9 mouse cellular contexts compared by ENCODE assay signal in the genomic region with DNA sequence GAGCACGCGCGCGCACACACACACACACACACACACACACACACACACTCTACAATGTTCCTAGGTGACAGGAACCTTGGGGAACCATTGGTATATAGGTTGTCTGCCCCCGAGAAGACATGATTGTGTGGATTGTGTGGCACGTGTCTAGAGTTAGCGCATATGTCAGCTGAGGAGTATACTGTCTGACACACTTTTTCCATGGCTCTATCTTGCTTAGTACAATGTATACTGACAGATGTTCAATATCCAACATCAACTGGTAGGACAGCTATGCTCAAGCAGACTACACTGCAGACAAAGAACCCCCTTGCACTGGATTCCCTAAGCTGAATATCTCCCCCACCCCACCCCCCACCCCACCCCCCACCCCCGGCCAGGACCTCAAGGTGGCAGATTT.
DNase-seq lines count a peak whose midpoint lies in the region; ATAC-seq and TF ChIP-seq lines count a peak whose summit lies in the region.
"Had no signal": no experiment of that assay in that cellular context is flagged by ENCODE, and none has a peak within 500 bp of the region (broad histone marks: within the 10 kb centered on the region; RNA-seq: fewer than 3 reads in every experiment).

No protein-coding gene starts in this region.

- H3K4me2 ChIP-seq in forebrain, embryonic 11.5 days (ENCODE audit: low read depth, low read length, severe bottlenecking): no peak overlapping the region
- no peak overlapping the region for H3K4me2 ChIP-seq in forebrain, embryonic 12.5 days
- H3K4me2 ChIP-seq in kidney, postnatal 0 days (ENCODE audit: low read length): no peak overlapping the region
- H3K4me2 ChIP-seq in embryonic facial prominence, embryonic 13.5 days: no peak overlapping the region
- no peak overlapping the region for H3K4me2 ChIP-seq in limb, embryonic 14.5 days (replicated peaks; ENCODE audit: low read depth, low read length, severe bottlenecking)

- 0 out of 2 replicates have a peak overlapping the region, but pooled peaks have one; percentile 34 for H3K27ac ChIP-seq in forebrain, embryonic 11.5 days (ENCODE audit: low read depth, low read length)
- no peak overlapping the region for H3K27ac ChIP-seq in forebrain, embryonic 12.5 days
- H3K27ac ChIP-seq in kidney, postnatal 0 days: peak overlapping the region; percentile 81
- H3K27ac ChIP-seq in embryonic facial prominence, embryonic 13.5 days: peak overlapping the region; percentile 96
- peak overlapping the region; percentile 93 for H3K27ac ChIP-seq in limb, embryonic 14.5 days (replicated peaks; ENCODE audit: low read depth, low read length)

- 93% methylated on average over 8 of the region's 8 CpGs for WGBS in forebrain, embryonic 11.5 days
- 96% methylated on average over 8 of the region's 8 CpGs for WGBS in forebrain, embryonic 12.5 days
- WGBS in kidney, postnatal 0 days: 88% methylated on average over 8 of the region's 8 CpGs
- WGBS in embryonic facial prominence, embryonic 13.5 days: 93% methylated on average over 8 of the region's 8 CpGs
- WGBS in limb, embryonic 14.5 days: 88% methylated on average over 8 of the region's 8 CpGs

- DNase-seq in forebrain, embryonic 11.5 days (ENCODE audit: low spot score): no peak
- DNase-seq in kidney, postnatal 0 days (ENCODE audit: low spot score): no peak
- DNase-seq in kidney, adult 9 months: no peak
- no peak for DNase-seq in limb, embryonic 14.5 days (ENCODE audit: low spot score)
- no peak for DNase-seq in gastrocnemius, postnatal 4 days (ENCODE audit: low spot score in 2 of 2)
- no peak for DNase-seq in cerebellum, postnatal 4 days (ENCODE audit: low spot score in 2 of 2)

- H3K4me1 ChIP-seq in forebrain, embryonic 11.5 days (replicated peaks; ENCODE audit: control insufficient read depth, insufficient read depth, low read length): peaks cover 14% of the 10 kb centered on the region
- H3K4me1 ChIP-seq in forebrain, embryonic 12.5 days: peaks cover 26% of the 10 kb centered on the region
- H3K4me1 ChIP-seq in kidney, postnatal 0 days (replicated peaks; ENCODE audit: insufficient read depth, low read length): peaks cover 29% of the 10 kb centered on the region
- peaks cover 55% of the 10 kb centered on the region for H3K4me1 ChIP-seq in embryonic facial prominence, embryonic 13.5 days
- peaks cover 52% of the 10 kb centered on the region for H3K4me1 ChIP-seq in limb, embryonic 14.5 days (ENCODE audit: control insufficient read depth, insufficient read depth, low read length)

- TF ChIP-seq POLR2A in limb, embryonic 14.5 days (IDR thresholded peaks at IDR 0.05; ENCODE audit: borderline replicate concordance, extremely low read depth, insufficient read depth, insufficient read length): no peak

- H3K9me3 ChIP-seq in forebrain, embryonic 11.5 days (ENCODE audit: control insufficient read depth, low read length): no peaks in the 10 kb centered on the region; the same call in 1 of the 2 replicates
- H3K9me3 ChIP-seq in forebrain, embryonic 12.5 days: peaks cover 7% of the 10 kb centered on the region
- H3K9me3 ChIP-seq in kidney, postnatal 0 days (replicated peaks; ENCODE audit: low read length): no peaks in the 10 kb centered on the region
- peaks cover 2% of the 10 kb centered on the region; the same call in 1 of the 2 replicates for H3K9me3 ChIP-seq in embryonic facial prominence, embryonic 13.5 days
- H3K9me3 ChIP-seq in limb, embryonic 14.5 days (ENCODE audit: control insufficient read depth, low read length): peaks cover 2% of the 10 kb centered on the region; the same call in 1 of the 2 replicates

- TF ChIP-seq CTCF in kidney, postnatal 0 days (IDR thresholded peaks at IDR 0.05; ENCODE audit: low read depth): no peak

- H3K9ac ChIP-seq in forebrain, embryonic 11.5 days (ENCODE audit: low read length): no peak overlapping the region
- no peak overlapping the region for H3K9ac ChIP-seq in forebrain, embryonic 12.5 days
- no peak overlapping the region for H3K9ac ChIP-seq in kidney, postnatal 0 days (ENCODE audit: low read depth, low read length)
- no peak overlapping the region for H3K9ac ChIP-seq in embryonic facial prominence, embryonic 13.5 days
- H3K9ac ChIP-seq in limb, embryonic 14.5 days (ENCODE audit: low read depth, low read length, severe bottlenecking): no peak overlapping the region

- 0 out of 2 replicates have a peak, but pooled peaks cover 2% of the 10 kb centered on the region for H3K27me3 ChIP-seq in forebrain, embryonic 11.5 days (ENCODE audit: control insufficient read depth, insufficient read depth, low read length)
- H3K27me3 ChIP-seq in forebrain, embryonic 12.5 days: peaks cover 17% of the 10 kb centered on the region; the same call in 1 of the 2 replicates
- H3K27me3 ChIP-seq in kidney, postnatal 0 days (ENCODE audit: insufficient read depth, low read length): no peaks in the 10 kb centered on the region
- H3K27me3 ChIP-seq in embryonic facial prominence, embryonic 13.5 days: no peaks in the 10 kb centered on the region
- H3K27me3 ChIP-seq in limb, embryonic 14.5 days (ENCODE audit: control insufficient read depth, insufficient read depth, low read length): no peaks in the 10 kb centered on the region

- no peaks in the 10 kb centered on the region for H3K36me3 ChIP-seq in forebrain, embryonic 11.5 days (ENCODE audit: control insufficient read depth, insufficient read depth, low read length)
- no peaks in the 10 kb centered on the region for H3K36me3 ChIP-seq in forebrain, embryonic 12.5 days (replicated peaks)
- H3K36me3 ChIP-seq in kidney, postnatal 0 days (ENCODE audit: insufficient read depth, low read length): no peaks in the 10 kb centered on the region
- no peaks in the 10 kb centered on the region for H3K36me3 ChIP-seq in embryonic facial prominence, embryonic 13.5 days
- no peaks in the 10 kb centered on the region for H3K36me3 ChIP-seq in limb, embryonic 14.5 days (ENCODE audit: control insufficient read depth, insufficient read depth, low read length)

- no peak for ATAC-seq in forebrain, embryonic 11.5 days (replicated peaks; ENCODE audit: low FRiP score)
- ATAC-seq in forebrain, embryonic 12.5 days (ENCODE audit: low FRiP score): no peak
- no peak for ATAC-seq in kidney, postnatal 0 days (replicated peaks; ENCODE audit: low FRiP score, low read depth)
- ATAC-seq in embryonic facial prominence, embryonic 13.5 days (ENCODE audit: insufficient number of reproducible peaks, insufficient read depth, low FRiP score, low TSS enrichment, low read depth): no peak
- ATAC-seq in limb, embryonic 14.5 days (ENCODE audit: low FRiP score, low read depth): no peak
- ATAC-seq: inflammation-experienced regulatory T-cells, adult 6 months had no signal

- H3K4me3 ChIP-seq in forebrain, embryonic 11.5 days (ENCODE audit: low read depth, low read length): no peak overlapping the region
- no peak overlapping the region for H3K4me3 ChIP-seq in forebrain, embryonic 12.5 days (replicated peaks)
- no peak overlapping the region for H3K4me3 ChIP-seq in kidney, postnatal 0 days (replicated peaks; ENCODE audit: low read depth, low read length)
- H3K4me3 ChIP-seq in embryonic facial prominence, embryonic 13.5 days: no peak overlapping the region
- H3K4me3 ChIP-seq in limb, embryonic 14.5 days (replicated peaks; ENCODE audit: low read length): no peak overlapping the region
